Mouse (Mus musculus): ENCODE measurements at regions not wholly inside any gene's neighbourhood (a gene's known extent, or its start where the extent isn't known, plus 50 kb on each side); places are given as distances from the start of the nearest gene placed in this dataset.
A peak's percentile ranks its signal among the peaks of the same experiment; 100 is the strongest.

DNA sequence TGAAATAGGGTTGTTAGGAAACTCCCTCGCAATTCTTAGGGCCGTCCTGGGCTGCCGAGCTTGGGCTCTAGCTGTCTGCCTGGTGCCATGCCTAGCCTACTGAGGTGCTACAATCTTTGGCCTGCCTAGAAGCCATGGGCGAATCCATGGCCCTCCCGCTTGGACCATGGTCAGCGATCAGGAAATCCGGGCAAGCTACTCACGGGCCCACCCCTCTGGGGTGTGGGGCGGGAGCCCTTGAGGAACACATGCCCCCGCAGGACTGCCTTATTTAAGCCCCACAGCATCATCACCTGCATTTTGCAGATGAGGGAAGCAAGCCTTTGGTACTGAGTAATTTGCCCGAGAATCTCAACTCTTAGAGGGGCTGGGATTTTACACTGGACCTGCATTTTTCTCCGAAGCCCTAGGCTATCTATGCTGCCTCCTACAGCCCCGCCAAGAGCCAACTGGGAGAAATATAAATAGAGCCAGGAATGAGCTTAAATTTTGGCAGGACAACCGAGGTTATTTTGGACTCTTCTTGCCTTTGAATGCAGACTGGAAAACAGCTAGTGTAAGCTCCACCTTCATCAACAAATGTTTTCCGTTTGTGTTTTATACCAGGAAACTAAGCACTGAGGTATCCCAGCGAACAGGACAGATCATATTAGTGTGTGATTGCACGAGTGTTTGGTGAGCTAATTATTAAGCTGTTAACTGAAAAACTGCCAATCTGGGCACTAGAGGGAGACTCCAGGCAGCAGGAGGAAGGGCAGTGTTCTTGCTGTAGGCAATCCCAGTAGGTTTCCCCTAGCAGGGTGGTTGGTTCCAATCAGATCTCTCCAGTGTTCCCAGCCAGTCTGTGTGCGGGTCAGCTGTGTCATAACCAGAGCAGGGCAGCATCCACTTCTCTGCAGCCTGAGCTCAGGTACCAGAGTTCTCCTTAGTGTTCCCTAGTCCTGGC is 183.6 kb upstream of the Foxn2 start:
- peak; percentile 54 for DNase-seq (ENCODE audit: low spot score)

DNA sequence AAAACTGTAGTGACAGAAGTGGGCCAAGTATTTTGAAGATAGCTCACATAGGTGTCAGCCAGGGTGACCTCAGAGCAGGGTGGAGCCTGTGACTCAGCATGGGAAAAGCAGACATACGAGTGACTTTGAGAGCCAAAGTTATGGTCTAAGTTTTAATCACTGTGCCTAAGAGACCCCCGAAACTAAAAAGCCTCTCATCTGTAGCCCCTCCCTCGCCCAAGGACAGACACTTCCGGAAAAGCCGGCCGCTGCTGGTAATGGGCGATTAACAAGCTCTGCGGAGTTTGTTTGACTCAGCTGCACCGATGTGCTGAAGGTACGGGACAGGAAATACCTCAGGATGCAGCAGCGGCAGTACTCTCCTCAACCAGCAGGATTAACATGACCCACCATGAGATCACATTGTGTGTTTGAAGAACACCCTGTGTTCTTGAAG is 182.1 kb upstream of the Foxn2 start:
- DNase-seq (ENCODE audit: low spot score): no peak

DNA sequence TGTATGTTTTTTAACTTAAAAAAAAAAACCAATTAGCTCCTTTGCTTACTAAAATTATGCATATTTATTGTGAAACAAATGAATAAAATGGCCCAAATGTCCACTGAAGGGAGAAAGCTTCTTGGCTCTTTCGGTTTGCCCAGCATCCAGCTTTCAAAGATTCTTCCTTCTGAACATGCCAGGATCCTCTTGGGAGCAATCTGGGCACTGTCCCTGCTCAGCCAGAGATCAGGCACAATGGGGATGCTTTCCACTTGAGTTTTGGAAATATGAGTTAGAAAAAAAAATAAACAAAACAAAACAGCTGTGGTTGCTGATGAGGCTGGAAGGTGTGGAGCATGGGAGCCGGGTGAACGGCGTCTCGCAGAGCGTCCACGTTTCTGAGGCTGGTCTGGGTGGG is 180.3 kb upstream of the Foxn2 start:
- no peak for DNase-seq (ENCODE audit: low spot score)

DNA sequence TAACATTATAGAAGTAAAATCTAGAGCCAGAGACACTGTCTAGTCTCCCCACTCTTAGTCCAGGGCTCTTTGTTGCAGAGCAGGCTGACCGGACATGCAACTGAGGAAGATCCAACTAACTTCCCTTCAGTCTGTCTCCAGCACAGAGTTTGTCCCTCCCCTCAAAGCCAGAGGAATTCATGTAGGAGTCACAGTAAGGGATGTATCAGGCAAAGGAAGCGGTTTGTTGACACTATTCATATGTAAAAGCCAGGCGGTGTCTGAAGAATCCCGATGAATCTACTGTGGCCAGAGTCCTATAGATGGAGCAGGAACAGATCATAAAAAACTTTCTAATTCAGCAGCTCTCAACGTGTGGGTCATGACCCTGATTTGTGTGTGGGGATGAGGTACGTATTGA is 179.7 kb upstream of the Foxn2 start:
- no peak for DNase-seq (ENCODE audit: low spot score)

DNA sequence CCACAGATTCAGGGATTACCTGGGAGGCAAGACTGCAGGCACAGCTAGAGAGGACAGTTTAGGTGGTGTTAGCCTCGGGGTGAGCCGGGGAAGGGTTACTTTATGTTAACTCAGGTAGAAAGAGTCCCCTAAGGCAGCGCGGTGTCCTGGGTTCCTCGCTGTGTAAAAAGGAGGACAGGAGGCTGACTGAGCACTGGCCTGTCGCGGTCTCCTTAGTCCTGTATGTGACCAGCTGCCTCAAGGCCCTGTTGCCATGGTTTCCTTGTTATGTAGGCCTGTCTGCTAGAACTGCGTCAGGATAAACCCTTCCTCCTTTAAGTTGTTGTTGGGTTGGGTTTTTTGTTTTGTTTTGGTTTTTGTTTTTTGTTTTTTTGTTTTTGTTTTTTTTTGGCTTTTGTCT is 179.0 kb upstream of the Foxn2 start:
- DNase-seq (ENCODE audit: low spot score): no peak

DNA sequence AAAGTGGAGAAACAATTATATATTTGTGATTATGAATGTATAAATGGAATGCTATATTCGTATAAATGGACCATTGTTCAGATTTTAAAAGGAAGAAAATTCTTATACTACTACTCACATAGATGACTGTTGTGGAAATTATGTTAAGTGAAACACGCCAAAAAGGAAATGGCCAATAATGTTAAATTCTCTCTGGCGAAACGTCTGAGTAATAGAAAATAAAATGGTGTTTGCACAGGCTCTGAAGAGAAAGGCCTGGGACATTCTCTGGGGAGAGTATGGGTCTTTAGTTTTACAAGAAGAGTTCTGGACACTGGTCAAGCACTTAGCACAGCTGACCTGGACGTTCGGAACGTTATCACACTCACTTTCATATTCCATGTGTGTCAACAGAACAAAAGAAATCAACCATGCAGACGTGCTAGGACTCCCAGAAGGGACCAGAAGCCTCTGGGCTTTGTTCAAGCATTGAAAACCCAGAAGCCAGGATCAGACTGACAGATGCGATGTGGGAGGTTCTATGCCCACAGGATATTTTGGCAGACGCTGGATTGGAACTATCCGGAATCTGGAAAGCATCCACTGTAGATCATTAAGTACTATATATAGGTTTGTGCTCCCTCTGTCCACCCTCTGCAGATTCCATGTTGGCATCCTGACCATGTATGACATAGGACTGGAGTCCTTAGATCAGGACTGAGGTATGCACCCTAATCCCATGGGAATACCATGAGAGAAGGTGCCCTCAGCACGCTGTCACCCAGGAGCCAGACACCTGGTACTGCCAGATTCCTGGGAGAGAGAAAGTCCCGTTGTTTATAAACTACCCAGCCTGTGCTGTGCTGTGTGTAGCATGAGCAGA is 178.0 kb upstream of the Foxn2 start:
- no peak for DNase-seq (ENCODE audit: low spot score)

DNA sequence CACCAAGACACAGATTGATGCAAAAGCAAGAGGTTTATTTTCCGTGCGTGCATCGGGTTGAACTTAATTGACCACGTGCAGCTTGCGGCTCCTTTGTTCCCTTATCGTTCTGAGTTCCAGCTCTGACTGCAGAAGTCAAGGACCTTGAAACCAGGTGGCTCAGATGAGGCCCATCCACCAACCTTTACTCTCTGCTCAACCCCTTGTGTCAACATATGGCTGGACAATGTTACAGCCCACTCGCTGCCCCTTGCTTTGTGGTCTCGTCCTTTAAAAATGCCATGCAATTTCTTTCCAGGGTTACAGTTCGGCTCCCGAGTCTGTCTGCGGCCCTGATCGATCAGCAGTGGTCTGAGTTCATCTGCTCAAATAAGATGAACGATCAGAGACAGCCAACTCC is 175.2 kb upstream of the Foxn2 start:
- DNase-seq (ENCODE audit: low spot score): no peak

DNA sequence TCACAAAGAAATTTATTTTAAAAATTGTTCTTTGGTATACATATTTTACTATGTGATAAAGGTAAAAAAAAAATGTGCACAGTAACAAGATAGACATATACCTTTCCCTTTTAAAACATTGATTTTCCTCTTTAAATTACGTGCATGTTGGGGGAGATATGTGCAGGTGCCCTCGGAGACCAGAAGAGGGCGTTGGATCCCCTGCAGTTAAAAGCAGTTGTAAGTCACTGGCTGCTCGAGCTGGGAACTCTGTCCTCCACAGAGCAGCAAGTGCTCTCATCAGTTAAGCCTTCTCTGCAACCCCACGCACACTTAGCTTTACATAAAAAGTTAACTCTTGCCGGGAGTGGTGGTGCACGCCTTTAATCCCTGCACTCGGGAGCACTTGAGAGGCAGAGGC is 172.3 kb upstream of the Foxn2 start:
- DNase-seq (ENCODE audit: low spot score): no peak

DNA sequence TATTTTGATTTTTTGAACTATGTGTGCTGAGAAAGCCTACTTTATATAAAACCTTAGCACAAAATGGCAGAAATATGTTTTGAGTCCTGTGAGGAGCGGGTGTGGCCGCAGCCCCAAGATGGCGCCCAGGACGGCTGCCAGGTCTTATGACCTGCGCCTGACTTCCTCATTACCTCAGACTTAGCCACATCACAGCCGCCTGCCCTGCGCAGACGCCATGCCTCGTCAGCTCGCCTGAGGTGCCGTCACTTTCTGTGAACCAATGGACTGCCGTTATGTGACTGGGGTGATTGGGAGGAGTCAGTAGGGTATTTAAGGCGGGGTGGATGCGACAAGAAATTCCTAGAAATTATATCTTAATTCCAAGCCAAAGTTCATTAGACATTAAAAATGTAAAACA is 171.7 kb upstream of the Foxn2 start:
- no peak for DNase-seq (ENCODE audit: low spot score)

DNA sequence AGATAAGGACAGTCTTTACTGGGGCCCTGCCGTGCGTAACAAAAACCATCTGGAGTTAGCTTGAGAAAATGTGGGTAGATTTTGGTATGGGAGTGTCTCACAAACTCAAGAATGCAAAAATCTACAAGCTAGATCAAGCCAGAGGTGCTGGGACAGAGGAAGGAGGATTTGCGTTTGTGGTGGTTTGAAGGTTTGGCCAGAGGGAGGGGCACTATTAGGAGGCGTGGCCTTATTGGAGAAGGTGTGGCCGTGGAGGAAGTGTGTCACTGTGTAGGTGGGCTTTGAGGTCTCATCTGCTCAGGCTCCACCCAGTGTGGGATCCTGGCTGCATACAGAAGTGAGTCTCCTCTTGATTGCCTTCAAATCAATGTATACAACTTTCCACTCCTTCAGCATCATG is 169.6 kb upstream of the Foxn2 start:
- no peak for DNase-seq (ENCODE audit: low spot score)

DNA sequence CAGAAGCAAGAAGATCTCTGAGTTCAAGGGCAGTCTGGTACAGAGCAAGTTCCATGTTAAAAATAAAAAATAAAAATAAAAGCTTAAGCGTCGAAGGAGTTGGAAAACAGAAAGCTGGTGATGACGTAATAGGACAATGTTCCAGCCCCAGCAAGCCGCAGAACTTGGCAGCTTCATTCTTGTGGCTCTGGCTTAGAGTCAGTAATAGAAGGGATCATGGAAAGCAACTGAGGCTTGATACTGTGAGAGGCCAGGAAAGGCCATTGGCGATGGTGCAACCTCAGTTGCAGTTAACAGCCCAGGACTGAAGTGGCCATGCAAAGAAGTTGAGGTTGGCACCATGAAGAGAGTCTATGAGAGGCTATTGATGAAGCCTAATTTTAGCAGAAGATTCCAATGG is 168.3 kb upstream of the Foxn2 start:
- DNase-seq (ENCODE audit: low spot score): no peak

DNA sequence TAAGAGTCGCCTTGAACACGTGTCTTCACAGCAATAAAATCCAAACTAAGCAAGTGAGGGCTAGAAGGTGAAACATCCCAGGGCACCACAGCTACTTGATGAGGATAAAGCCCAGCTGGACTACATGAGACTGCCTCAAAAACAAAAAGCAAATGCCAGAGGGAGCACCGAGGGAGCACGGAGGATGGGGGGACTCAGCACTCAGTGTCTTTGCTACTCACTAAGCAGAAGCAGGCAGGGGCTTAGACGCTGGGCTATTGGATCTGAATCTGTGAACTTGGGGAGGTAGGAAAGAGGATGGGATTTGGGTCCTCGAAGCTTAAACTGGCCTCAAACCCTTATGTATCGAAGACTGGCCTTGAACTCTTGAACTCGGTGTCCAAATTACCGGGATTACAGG is 167.0 kb upstream of the Foxn2 start:
- DNase-seq (ENCODE audit: low spot score): no peak

DNA sequence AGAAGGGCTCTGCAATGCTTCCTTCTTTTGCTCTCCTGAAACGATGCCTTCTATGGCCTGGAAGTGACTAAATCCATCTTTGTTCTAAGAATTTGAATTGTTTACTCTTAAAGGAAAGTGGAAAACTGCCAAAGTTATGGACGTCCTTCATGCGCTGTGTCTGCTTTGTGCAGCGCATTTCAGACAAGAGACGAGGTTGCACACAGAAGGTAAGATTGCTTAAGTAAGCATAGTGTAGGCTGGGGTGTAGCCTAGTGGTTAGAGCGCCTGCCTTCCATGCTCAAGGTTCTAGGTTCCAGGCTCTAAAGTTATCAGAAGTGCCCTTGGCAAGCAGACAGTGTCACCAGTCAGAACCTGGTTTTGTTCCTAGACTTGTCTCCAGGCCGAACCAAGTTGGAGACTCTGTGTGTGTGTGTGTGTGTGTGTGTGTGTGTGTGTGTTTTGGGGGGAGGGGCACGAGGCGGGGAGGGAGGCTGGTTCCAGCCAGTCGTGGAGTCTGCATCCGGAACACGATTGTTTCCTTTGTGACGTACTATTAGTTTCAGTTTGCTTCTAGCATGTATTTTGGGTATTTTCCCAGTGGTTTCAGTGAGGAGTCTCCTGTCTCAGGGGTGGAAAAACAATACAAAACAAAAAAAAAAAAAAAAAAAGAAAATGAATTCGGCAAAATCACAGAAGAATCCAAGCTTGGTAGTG is 166.4 kb upstream of the Foxn2 start:
- no peak for DNase-seq (ENCODE audit: low spot score)

DNA sequence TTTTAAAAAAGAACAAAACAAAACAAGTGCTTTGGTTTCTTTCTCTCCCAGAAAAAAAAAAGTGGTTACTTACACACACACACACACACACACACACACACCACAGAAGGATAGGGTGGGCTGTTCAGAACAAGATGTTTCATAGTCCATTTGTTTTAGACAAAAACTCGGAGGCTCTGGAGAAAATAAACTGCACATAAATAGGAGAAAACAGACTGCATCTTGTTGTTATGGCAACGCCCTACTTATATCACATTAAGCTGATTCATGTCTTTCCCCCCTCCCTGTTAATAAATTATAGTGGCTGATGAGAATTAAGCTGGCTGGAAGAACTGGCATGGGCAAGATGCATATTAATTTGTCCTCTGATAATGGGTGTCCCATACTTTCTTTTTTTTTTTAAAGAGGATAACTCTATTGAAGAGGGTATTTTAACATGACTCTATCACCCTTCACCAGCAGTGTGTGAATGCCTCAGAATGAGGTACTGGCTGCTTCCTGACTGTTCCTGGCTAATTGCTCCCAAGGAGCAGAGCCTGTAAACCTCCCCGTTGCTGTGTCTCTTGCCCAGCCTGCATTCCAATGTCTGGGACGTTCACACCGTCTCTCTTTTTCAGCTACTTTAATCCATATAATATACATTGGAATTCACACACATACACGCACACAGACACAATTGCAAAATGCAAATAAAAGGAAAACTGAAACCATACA is 165.6 kb upstream of the Foxn2 start:
- no peak for DNase-seq (ENCODE audit: low spot score)

DNA sequence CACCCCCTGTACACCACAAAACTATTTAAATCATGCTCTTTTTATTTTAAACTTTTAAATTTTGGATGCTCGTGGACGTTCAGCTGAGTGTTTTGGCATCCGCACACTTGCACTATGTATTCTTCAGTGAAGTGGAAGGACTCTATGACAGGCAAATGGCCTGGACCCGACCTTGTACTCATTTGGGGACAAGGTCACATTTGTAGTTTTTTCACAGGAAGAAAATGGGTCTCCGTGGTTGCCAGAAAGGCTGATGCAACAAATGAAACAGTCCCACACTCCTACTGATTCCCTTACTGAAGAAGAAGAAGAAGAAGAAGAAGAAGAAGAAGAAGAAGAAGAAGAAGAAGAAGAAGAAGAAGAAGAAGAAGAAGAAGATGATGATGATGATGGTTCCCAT is 160.9 kb upstream of the Foxn2 start:
- DNase-seq (ENCODE audit: low spot score): no peak

DNA sequence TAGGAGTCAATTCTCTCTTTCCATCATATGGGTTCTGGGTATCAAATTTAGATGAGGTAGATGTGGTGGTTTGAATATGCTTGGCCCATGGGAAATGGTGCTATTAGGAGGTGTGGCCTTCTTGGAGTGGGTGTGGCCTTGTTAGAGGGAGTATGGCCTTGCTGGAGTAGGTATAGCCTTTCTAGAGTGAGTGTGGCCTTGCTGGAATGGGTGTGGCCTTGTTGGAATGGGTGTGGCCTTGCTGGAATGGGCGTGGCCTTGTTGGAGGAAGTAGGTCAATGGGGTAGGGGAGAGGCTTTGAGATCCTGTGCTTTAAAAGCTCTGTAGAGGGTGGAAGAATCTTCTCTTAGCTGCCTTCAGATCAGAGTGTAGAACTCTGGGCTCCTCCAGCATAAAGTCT is 157.8 kb upstream of the Foxn2 start:
- no peak for DNase-seq (ENCODE audit: low spot score)

DNA sequence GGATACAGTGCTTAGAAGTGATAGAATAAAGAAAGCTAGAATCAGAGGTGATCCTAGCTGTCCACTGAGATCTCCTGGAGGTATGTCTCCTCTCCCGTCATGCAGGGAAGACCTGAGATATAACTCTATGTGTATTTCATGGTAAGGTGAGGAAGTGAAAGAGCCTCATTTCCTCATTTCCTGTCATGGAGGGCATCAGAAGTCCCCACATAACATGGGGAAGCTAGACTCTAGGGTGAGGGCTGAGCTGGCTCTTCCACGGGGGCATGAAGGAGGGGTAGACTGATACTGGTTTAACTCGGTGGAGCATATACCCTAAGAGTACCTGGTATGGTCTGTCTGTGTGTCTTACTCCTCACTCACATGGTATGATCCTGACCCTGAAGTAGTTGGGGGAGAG is 156.0 kb upstream of the Foxn2 start:
- DNase-seq (ENCODE audit: low spot score): no peak

DNA sequence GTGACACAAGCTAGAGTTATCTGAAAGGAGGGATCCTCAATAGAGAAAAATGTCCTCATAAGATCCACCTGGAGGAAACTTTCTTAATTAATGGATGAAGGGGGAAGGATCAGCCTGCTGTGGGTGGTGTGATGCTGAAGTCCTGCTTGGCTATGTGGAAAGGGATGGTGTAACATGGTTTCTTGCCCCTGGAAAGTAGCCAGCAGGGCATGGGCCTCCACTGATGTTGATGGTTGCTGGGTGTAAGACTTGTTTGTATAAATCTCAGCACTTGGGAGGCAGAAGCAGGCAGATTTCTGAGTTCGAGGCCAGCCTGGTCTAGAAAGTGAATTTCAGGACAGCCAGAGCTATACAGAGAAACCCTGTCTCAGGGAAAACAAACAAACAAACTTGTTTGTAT is 152.7 kb upstream of the Foxn2 start:
- no peak for DNase-seq (ENCODE audit: low spot score)

DNA sequence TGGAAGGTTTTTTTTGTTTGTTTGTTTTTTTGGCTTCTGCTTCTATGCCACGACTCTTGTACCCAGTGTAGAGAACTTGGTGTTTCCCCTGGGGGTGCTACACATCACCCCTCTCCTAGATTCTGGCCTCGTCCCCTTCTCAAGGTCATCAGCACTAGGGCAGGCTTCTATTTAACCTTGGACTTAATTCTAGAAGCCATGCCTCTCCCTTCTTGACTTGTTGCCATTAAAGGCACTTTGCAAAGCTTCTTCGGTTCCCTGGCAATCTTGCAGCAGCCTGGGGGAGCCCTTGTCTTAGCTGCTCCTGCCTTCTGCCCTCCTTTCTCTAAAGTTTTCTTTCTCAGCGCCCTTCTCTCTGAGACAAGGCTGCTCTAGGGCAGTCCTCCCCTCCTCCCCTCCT is 143.0 kb upstream of the Foxn2 start:
- DNase-seq (ENCODE audit: low spot score): peak; percentile 46

DNA sequence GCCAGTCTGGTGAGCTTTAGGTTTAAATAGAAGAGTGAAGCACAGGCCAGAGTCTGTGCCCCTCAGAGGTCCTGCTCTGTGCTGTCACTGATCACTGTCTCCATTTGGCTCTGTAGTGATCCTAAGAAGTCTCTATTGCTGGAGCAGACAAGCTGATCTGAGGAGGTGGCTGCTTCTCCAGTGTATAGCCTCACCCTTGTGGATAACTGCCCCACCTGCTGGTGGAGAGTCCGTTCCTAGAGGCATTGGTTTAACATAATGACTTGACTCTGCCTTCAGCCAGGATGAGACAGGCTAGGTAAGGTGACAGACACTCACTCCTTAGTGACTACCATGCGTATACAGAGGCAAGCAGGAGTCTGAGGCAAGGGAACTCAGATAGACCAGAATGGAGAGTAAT is 136.5 kb upstream of the Foxn2 start:
- DNase-seq (ENCODE audit: low spot score): no peak

DNA sequence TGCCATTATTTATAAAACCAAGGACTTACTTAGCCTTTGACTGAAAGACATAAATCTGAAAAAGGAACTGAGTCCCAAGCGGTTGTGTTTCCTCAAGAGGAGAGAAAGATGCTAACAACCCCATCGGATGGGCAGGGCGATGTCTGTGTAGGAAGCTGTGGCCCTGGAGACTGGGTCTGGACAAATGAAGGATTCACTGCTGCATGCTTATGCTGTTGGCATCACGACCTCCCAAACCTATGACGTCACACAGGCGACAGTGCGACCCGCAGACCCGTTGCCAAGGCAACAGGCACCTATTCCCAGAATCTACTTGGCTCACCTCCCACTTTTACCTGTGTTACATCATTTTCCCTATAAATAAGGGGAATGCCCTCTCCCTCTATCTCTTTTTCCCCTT is 135.3 kb upstream of the Foxn2 start:
- DNase-seq (ENCODE audit: low spot score): no peak

DNA sequence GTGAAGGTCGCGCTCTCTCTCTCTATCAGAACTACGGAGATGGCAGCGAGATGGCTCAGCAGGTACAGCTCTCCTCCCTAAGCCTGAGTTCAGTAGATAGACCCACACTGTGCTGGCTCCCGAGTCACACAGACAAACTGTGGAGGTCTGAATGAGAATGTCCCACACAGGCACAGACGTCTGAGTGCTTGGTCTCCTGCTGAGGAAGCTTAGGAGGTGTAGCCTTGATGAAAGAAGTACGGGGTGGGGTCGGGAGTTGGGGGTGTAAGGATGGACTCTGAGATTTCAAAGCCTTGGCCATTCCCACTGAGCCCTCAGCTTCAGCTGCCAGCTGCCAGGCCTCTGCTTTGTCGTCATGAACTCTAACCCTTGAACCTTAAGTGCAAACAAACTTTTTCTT is 134.2 kb upstream of the Foxn2 start:
- no peak for DNase-seq (ENCODE audit: low spot score)

Measured in testis, postnatal 14 days (tissue).